Mouse (Mus musculus) heart, adult 11 months (tissue): ENCODE data around the gene Cds1.
"Not testable (repeated sequence)": the region's sequence is repeated elsewhere in the genome, so short reads cannot be mapped to it uniquely, and the experiment has no call there.

Experiments used
- DNase-seq: peaks from one replicate; pipeline ENCODE4 v3.0.0; 2022

Gene Cds1

DNA sequence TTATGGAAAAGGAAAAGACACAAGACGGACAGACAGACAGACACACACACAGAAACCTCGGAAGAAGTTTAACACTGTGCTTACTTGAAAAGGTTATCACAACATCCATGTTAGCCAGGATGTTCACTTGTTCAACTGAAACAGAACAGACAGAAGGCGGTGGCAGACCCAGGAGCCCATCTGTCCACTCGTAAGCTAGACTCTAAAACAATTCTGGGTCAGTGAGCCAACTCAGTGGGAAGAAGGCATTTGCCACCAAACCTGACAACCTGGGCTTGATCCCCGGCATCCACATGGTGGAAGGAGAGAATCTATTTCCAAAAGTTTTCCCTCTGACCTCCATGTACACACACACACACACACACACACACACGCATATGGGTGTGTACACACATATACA, 67.1 kb downstream of the Cds1 start:
- no peak for DNase-seq

DNA sequence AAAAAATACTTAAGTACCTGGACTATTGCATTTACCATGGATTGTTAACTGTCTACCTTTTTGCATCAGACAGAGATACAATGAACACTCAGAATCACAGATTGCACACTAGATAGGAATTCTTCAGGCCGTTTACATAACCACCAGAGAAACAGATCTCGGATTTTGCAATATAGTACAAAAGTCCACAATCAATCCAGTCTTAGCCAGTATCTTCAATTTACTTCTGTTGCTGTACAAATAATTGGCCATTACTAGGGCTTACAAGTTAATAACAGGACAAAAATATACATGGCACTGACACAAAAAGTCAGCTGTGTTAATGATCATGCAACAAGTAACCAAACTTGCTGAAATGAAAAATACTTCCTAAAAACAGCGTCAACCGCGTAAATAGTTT, 68.1 kb downstream of the Cds1 start:
- no peak for DNase-seq

DNA sequence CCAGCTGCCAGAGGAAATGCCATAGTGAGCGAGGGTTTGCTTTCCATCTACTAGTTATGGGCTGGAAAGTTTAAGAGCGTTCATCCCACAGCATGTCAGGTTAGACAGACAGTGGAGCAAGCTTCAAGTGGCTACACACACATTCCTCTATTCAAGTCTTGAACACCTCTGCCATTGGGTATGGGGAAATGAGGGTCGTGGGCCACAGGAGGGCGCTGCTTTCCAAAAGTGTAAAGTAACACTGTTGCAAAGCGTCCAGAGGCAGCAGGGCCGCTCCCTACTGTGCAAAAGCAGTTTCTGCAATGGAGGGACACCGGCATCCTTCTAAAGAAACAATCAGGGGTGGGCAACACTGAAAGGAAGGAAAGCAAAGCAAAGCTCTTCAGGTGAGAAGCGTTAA, 68.9 kb downstream of the Cds1 start:
- DNase-seq, result no peak

DNA sequence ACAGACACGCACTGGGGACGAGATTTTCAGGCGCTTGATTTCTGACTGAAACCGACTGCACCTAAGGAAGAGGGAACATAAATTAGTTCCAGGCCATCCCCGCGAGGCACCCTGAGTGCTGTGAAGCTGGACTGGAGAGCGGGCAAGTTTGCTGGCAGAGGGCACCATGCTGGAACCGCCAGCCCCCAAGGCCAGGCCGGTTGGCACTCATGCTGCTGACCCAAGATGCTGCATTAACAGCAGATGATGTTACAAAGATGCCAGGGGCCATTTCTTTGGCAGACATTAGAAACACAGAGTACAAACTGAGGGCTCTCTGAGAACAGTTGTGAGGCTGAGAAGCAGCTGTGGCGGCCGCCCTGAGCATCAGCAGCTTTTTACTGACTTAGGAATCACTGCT, 71.3 kb downstream of the Cds1 start:
- no peak for DNase-seq

DNA sequence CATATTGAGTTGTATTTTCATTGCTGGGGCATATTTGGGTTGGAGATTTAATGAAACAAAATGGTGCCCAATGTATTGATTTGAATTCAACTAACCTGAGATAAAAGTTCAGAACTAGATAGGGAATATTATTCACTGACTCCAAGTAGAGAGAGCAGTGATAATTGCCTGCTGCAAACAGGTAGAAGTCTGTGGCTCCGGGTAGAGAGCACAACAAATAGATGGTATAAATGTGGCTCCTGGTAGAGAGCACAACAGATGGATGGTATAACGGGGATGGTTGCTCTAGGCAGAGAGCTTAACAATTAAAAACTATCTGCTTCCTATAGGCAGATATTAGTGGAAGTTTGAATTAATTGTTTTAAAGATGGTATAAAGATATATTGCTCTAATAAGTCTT, 72.7 kb downstream of the Cds1 start:
- not testable (repeated sequence) for DNase-seq

DNA sequence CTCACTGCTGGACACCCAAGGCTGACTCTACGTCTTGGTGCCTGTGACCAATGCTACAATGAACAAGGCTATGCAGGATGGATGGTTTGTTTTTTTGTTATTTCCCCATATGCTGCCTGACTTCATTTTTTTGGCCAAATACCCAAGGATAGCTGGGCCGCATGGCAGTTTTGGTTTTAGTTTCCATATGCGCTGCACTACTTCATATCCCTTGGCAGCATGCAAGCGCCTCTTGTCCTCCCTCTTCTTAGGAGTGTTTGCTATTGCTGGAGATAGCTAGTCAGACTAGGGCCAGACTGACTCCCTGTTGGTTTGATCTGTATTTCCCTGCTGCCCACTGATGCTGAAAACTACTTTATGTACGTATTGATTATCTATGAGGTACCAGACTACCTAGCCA, 75.5 kb downstream of the Cds1 start:
- no peak for DNase-seq

DNA sequence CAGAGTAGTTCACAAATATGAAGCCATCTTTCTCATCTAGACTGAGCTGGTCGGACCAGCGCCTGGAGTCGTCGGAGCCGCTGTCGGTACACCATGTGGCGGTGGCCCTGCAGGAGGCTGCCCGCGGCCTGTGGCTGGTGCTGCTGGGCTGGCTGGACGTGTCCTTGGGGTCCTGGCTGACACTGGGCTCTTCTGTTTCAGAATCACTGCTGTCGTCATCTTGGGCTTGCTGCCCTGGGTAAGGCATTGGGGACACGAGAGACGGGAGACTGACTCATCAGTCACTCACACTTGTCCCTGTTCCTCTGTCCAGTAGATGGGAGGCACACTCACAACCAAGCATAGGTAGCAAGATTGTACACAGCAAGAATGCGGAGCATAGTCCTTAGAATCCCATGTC, 80.1 kb downstream of the Cds1 start:
- DNase-seq, result no peak

DNA sequence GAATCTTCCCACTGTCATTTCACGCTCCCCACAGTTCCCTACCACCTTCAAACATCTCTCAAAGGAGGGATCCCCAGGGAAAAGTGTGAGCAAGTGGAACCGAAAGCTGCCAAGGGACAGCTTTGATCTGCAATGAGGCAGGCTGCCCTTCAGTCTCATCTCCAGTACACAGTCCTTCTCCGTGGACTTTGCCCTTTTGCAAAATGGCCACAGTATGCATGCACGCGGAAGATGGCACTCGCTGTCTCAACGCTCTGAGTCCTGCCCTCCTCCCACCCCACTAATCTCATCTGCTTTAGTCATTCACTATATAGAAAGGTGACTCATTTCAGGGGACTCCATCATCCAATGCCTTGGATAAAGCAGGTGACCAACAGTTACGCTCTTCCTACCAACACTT, 81.0 kb downstream of the Cds1 start:
- DNase-seq, result no peak

DNA sequence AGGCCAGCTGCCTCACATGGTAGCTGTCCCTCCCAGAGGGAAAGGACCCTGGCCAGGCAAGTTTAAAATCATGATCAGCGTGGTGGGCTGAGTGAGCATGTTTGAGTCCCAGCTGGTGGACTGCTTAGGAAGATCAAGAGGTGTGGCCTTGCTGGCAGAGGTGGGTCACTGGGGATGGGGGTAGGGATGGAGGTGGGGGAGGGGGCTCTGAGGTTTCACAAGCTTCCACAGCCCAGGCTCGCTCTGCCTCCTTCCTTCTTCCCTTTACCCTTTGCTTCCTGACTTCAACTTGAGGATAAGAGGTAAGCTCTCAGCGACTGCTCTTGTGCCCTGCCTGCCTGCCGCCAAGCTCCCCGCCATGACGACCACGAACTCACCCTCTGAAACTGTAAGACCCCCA, 82.4 kb downstream of the Cds1 start:
- DNase-seq, result no peak

DNA sequence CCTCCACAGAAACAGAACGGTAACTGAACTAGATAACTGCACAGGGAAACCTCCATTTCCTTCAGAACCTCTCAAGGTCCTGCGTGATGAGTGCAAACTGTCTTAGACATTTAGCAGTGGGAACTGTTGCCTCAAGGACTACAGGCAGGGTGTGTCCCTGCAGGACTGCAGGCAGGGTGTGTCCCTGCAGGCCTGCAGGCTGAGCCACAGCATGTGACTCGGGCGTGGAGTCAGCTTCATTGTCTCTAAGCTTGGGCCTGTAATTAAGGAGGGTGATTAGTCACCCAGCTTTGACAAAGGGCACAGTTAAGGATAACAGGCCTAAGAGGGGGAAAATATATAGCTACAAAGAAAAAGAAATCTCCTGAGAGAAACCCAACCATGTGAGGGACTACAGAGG, 82.8 kb downstream of the Cds1 start:
- no peak for DNase-seq

DNA sequence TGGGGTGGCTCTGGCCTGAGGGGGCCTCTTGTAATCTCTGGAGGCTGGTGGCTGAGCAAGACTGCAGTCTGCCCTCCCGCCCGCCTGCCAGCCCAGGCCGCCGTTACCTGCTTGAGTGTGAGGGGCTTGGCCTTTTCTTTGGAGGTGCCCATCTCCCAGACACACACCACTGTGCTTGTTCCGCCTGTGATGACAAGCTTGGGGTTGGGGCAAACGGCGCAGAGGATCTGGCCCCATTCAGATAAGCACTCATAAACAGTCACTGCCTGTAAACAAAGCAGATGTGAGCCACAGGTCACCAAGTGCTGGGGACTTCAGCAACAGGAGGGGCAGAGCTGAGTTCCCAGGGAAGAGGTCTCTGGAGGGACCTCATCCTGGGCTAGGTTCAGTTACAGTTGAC, 86.2 kb downstream of the Cds1 start:
- DNase-seq, result no peak

DNA sequence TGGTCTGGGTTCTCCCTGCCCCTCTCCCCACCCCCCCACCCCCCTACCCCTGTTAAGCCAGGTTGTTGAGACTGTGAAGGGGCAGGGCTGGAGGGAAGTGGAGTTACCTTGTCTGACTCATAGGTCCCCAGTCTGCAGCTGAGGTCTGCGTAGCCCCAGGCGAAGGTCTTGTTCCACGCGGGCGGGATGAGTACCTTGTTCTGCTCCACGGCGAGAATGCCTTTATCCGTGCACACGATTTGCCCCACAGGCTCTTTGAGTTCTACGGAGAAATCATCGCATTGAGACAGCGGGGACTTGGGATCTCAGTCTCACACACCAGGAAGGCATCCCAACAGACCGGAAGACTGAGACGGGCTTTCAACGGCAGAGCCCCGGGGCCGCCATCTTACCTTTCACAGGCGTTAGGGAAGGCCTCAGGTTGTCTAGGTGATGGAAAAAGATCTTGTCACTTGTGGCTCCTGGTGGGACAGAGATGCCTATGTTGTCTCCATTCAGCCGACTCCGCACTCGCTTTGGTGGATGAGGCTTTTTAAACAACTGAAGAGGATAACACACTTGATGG, 87.3 kb downstream of the Cds1 start:
- peak; percentile 81 for DNase-seq

DNA sequence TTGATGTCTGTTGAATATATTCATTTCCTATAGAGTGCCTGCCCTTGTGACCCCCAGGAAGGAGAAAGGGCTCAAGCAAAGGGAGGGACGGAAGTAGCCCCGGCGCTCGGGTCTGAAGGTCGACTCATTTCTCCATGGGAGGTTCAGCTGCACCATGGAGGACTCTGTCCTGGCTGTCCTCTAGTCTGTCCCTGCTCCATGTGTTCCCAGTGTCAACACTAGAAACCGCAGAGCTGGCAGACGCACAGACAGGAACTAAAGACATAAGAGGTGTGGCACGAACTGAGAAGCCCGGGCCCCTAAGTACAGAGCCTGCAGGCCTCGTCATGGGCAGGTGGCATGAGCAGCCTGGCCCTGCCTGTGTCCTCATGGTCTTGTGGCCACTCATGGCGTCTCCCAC, 89.2 kb downstream of the Cds1 start:
- peak; percentile 86 for DNase-seq

DNA sequence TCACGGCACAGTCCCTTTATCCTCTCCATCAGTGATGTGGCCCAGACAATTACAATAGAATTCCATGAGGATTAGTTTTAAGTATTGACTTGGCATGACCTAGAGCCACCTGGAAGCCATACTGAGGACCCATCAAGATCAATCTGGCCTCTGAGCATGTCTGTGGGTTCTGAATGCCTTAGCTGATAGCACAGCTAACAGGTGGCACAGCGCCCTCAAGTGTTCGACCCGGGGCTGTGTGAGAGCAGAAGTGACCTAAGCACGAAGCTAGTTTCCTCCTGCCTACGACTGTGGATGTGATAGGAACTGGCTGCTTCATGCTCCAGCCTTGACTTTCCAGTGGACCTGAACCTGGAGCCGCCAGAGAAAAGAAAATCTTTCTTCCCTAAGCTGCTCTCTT, 89.7 kb downstream of the Cds1 start:
- DNase-seq, result no peak

DNA sequence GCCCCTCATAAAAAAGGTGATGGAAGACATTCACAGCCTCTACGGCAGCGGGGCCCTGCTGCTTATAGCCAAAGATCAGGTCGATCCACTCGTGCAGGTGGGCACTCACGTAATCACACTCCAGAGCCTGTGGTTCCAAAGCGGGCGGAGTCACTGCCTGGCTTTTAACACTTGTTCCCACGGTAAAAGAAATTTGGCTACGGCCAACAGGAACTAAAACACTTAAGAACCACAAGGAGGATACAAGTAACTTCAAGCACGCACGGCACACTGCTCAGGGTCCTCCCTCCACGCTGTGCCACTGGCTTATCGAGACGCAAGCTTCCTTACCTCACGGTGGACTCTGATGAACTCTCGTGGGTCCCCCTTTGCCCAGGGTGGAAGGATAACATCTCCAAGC, 90.5 kb downstream of the Cds1 start:
- peak; percentile 67 for DNase-seq

DNA sequence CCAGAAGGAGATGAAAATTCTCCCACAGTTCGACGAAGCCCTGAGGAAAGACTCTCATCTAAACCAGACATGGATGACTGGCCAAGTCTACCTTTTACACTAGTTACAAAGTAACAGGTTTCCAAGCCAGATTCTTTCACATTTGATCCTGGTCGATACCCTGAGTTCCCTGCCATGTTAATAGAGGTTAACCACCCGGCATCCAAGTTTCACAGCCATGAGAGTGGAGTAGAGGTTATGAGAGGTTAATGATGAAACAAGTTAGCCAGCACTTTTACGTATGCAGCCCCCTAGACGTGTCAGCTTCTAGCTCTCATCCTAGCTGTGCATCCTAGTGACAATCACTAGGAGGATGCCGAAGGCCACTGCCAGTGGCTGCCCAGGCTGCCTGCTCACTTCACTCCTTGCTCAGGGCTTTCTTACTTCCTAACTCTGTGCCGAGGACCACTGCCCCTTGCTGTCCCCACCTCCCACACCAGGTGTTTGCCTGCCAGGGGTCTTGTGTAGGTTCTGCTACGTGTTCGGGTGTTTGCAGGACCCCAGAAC, 94.0 kb downstream of the Cds1 start:
- DNase-seq, result peak; percentile 83

DNA sequence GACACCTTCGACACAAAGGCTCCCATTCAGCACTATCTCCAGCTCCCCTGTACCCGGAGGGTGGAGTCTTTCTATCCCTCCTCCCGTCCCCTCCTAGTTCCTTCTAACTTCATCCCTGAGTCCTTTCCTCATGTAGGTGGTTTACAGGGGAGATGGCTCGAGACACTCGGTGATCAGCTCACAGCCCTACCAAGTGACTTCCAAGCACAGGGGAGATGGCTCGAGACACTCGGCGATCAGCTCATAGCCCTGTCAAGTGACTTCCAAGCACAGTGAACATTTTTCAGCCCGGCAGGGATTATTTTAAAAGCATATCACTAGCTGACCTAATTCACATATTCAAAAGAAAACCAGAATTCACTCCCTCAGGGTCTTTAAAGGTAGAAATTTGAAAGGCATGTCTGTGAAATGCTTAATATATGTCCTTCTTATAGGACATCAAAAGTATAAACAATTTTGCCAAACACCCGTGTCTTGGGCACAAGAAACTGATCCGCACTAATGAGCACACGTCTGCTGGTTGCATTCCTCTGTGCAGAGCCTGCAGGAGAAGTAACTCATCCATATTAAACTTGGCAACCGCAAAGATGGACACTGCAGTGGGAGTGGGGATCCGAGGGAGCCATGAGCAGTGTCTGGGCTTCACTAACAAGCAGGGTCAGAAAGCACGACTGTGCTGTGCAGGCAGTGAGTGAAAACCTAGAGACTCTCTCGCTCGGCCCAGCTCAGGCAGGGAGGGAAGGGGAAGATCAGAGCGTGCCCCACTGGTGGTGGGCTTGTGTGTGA, 97.0 kb downstream of the Cds1 start:
- no peak for DNase-seq

DNA sequence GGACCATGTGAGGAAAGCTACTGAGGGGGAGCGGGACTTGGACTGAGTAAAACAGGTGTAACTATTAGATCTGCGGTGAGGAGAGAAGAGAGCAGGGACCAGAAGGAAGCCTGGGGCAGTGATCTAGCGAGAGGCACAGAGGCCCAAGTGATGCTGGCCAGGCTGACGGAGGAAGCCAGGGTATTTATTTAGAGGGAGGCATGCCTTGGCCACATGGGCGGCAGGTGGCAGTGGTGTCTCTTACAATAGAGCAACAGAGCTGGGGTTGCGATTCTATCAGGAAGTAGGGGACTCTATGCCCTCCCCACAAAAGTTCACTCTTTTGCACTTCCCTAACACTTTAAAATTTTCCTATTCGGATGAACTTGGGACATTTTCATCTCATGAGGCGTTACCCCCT, 97.7 kb downstream of the Cds1 start:
- no peak for DNase-seq

DNA sequence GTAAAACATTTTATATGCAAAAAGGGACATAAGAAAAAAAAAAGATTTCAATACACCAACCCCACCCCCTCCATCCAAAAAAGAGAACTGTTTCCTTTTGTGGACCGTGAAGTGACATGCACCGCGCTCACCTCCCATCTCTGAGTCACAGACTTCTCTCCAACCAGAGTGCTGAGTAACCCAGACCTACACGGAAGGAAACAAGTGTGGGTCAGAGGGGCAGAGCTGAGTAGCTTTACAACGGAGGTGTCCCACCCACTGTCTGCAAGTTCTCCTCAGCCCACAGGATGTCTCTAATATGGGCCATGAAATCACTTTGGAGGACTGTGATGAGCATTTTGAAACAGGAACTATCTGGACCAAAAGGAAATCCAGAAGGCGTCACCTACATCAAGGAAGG, 99.0 kb downstream of the Cds1 start:
- DNase-seq, result peak; percentile 73

DNA sequence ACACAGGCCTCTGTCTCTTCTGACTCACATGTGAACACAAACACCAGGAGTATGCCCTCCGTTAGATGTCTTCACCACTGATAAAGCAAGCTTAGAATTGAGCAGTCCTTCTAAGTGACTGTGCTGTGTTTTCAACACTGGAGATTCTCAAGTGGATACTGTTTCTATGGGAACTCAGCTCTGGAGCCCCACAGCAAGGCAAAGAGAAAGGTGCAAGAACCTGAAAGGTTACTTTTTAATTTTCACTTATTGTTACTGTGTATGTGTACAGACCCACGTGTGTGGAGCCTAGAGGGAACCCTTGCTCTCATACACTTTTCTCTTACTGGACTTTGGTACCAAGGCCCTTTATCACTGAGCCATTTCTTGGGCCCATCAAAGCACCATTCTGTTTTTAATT, 101.8 kb downstream of the Cds1 start:
- peak; percentile 14 for DNase-seq
